Mouse (Mus musculus) forelimb bud, embryonic 11.5 days (tissue): ENCODE data around the gene Casp2.

Experiments used
- DNase-seq: peaks from one replicate; pipeline ENCODE4 v3.0.0-alpha.2; 2012; ENCODE audit warnings: low read depth, low spot score

Casp2 gene

DNA sequence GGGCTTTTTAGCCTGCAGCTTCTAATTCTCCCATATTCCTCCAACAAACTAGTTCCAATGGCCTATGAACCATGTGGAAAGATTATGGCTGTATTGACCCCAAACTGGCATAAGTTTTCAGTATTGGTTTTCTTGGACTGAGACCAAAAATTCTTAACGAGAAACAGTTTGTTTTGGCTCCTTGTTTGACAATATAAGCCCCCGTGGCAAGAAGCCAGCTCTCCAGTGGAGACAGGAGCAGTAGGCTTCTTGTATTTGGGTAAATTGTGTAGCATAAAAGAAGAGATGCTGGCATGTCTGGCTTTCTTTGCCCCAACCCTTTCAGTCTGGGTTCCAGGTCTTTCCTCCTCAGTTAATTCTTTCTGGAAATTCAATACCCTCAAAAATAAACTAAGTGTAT is 11.4 kb downstream of the Casp2 start:
- DNase-seq, result no peak

DNA sequence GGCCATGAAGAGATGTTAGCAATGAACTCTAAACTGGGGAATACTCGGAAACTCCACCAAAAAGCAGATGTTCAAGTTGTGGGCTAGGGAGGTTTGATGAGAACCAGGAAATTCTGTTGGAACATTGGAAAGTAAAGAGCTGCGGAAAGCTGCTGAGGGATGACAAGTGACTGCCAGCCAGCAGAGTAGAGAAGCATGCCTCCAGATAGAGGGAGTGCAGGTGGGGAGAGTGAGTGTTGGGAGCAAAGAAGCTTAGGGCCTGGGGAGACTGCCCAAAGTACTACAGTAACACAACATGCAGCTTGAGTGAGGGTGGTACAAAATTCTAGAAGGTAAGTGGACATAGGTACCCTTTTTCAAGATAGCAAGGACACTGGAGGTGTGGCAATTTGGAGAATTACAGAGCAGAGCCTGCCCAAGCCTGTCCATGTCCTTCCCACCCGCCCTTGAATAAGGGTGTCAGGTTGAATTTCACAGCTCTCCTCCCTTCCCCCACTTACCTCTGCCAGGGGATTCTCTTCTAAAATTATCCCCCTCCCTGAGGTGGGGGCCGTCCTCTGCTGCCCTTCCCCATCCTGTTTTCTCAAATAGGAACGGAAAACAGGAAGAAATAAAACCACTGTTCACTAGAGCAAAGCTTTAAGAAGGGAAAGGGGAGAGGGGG is 18.2 kb downstream of the Casp2 start:
- no peak for DNase-seq

DNA sequence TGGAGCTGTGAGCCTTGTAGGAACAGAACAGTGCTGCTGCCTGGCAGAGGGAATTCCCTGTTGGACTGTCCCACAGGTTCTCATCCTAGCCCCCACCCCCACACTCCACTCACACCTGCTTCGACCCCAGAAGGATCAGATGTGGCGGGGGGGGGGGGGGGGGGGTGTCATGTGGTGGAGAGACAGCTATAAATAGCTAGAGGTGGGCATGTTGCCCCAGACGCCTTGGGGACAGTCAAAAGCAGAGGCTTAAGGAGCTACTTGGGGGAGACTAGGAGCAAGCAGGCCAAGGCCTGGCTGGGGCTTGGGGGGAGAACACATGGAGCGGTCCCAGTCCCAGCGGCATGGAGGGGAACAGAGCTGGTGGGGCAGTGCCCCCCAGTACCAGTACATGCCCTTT is 21.7 kb downstream of the Casp2 start, which contains the start of gene Clcn1:
Gene Clcn1 (plus strand): TSS at position 238 of the 400 bp plus-strand sequence.
- no peak for DNase-seq

DNA sequence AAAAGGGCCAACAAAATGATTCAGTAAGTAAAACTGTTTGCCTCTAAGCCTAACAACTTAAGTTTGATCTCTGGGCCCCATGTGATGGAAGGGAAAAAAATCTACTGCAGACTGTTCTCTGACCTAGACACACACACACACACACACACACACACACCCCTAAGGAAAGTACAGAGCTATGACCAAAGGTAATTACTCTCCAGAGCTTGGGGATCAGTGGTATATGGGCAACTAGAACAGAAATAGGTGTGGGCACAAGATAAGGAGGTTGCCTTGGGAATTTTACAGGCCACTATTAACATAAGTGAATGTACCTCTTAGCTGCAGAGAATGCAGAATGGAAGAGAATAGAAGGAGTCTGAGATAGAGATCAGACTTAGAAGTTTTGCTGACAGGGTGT is 22.8 kb downstream of the Casp2 start:
- no peak for DNase-seq

DNA sequence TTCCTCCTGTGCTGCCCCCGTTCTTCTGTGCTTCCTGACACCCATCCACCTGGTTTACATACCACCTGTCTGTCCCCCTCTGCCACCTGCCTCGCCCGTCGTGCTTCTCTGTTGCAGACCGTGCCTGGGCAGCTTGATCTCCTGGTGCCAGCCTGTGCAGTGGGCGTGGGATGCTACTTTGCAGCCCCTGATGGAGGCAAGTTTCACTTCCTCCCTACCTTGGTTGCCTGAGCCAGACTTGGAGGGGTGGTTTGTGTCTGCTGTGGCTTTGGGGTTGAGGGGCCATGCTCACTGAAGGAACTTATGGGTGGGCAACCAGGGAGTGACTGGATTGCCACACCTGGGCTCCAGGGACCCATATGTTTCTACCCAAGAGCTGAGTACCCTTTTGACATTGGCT is 28.5 kb downstream of the Casp2 start:
- no peak for DNase-seq

DNA sequence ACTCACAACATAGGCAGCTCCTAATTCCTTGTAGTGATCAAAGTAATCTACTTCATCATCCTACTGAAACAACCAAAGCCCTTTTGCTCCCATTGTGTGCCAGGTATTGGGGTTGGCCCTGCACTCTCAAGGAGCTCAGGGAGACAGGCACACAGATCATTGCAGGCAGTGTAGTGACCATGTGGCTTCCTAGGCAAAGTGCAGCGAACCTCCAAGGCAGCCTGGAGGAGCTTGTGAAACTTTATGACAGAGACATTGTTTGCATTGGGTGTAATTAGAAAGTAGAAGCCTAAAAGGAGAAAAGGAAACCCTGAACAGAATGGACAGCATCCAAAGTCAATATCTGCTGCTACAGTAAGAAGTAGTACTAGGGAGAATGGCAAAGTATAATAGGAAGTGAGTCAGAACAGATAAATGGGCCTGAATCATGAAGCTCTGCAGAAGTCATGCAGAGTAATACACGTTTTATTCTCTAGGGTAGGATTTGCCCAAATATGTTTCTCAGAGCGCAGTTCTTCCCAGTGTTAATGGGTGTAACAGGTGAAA is 30.8 kb downstream of the Casp2 start:
- no peak for DNase-seq

DNA sequence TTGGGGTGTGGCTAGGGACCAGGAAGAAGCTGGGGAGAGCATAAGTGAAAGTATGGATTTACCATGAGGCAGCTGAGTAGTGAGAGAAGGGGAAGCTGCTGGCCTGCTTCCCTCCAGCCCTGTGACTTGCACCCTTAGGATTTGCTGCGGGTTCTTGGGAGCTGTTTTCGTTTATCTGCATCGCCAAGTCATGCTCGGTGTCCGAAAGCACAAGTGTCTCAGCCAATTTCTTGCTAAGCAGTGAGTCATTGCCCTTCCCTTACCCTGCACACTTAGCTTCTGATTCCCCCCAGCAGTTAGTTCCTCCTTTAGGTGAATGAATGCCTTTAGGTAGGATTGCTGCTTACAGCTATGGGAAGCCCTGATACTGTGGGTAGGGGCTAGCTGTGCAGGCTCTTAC is 34.6 kb downstream of the Casp2 start:
- DNase-seq, result no peak

DNA sequence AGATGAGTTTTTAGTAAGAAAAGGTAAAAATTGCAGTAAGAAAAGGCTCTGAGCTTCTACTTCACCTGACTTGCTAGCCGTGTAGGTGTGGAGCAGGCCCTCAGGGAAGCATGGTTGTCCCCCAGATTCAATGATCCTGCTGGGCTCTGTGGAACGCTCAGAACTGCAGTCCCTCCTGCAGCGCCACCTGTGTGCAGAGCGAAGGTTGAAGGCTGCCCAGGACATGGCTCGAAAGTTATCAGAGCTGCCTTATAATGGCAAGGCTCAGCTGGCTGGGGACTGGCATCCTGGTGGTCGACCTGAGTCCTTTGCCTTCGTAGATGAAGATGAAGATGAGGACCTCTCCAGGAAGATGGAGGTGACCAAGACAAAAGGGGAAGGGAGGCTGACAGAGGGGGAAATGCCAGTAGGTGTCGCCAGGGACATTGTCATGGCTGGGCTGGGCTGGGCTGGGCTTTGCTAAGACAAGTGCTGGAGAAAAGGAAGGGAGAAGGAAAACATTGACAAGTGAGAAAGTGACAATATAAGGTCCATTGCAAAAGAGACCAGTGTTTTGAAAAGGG is 45.1 kb downstream of the Casp2 start:
- no peak for DNase-seq

DNA sequence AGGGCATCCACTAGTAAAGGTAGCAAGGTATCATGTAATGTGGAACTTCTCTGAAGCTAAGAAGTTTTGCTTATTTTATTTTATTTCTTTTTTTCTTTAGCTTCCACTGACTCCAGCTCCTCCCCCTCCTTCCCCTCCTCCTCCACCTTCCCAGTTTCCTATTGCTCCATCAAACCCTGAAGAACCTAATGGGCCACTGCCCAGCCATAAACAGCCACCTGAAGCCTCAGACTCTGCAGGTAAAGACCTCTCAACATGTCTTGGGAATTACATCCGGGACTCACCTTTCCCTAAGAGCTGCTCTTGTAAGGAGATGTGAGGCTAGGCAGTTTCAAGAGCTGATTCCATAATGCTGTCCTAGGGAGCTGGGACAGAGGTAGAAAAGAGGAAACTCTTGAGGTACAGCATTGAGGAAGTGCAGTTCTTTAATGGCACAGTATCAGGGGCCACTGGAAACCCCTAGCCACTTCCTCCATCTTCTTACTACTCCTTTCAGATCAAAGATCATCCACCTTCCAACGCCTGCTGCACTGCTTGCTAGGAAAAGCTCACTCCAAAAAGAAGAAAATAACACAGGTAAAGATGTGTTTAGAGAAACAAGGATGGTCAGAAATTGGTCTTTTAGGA is 45.8 kb downstream of the Casp2 start:
- no peak for DNase-seq

DNA sequence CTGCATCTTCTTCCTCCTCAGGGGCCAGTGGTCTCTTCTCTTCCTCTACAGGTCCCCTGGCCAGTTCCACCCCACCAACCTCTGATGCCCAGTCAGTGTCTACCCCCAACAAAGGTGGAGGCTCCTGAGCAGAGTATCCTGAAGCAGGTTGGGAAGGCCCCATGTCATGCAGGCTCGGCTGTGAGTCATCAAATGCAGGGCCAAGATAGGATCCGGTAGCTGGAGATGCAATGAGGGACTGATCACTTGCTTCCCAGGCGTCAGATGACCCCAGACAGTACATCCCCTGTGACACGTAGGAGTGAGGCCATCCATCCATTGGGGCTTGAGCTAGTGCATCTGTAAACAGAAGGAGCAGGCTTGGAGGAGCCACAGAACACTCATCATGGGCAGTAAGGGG is 53.5 kb downstream of the Casp2 start:
- DNase-seq, result no peak

DNA sequence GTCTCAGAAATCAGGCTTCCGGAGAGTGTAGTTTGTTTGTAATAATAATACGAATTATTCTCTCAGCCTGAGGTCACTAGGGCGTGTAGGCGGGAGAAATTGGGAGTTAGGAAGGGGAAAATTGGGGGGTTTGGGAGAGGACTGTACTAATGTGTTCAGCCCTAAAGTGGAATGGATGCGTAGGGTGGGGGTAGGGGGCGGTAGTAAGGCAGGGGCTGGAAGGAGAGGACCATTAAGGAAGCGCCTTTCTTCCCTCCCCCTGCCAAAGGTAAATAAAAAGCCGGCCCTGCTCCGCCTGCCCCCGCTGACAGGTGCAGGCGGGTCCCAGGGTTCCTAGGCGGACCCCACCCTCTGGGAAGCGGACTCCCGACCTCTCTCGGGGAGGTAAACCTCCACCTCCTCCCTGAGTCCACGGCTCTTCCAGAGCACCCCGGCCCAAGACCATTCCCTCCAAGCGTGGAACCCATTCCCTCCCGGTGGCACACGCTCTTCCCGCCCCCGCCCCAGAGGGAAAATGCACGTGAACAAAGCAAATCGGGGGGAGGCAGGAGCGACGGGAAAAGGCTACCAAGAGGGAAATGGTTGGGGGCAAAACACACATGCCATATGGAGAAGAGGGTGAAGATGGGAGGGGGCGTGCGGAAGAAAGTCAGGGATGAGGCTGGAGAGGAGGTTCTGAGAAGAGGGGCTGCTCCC is 58.7 kb downstream of the Casp2 start:
- no peak for DNase-seq

DNA sequence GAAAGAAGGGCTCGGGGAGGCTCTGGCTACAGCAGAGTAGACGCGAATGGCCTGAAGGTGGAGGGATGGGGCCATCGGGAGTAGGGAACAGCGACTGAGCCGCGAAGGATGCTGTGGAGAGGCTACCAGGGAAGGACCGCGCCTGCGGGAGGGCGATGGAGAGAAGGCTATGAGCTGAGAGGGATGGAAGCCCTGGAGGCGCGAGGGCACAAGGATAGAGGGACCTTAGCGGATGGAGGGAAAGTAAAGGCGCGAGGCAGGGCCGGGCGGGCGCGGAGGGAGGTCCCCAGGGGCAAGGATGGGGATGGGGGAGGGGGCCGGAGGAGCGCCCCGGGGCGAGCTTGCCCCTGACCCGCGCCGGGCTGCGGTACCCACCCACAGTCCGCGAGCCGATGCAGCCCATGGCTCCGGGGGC is 59.3 kb downstream of the Casp2 start:
- peak; percentile 20 for DNase-seq

DNA sequence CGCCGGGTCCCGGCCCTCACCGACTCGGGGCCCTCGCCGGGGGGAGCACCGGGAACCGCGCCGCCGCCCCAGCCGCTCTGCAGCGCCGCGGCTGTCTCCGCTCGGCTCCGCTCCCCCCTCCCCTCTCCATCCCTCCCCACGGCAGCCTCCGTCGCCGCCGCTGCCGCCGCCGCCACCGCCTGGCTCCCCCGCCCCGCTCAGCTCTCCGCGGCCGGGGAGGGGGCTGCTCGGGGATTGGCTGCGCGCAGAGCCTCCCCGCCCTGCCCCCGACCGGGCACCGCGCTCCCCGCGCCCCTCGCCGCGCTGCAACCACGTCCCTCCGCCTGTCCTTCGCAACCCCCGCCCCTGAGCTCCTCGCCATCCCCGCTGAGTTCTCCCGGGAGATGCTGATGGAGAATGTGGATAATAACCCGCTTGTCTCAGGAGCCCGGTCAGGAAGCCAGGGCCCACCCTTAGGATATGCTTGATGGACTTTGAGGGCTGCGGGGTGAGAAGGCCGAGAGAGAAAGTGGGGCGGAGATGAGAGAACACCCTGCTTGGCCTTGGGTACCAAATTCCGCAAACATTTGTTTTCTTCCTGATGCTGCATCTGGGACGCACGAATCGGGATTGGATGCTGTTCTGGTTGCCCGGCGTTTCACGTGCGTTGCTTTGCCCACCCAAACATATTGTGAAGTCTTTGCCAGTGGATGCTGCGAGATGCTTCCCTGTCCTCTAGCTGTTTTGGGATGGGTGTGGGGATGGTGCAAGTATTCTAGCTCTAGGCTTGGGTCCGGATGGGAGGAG is 59.9 kb downstream of the Casp2 start, which contains the start of gene Fam131b:
Gene Fam131b (minus strand): TSS at position 162 of the 786 bp plus-strand sequence.
- DNase-seq, result no peak

DNA sequence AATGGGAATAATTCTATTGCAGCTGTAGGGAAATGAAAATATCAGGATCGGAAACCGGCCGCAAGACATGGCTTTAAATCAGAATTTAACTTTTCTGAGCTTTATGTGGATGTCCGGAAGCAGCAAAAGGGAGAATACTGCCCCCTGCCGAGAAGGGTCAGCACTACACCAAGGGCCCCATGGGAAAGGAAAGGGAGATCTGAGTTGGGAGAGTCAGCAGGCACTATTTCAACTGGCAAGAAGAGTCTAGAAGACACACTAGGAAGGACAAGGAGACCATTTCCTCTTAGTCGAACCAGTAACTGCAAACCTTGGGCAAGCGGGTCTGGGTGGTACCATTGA is 60.5 kb downstream of the Casp2 start:
- DNase-seq, result peak; percentile 79

DNA sequence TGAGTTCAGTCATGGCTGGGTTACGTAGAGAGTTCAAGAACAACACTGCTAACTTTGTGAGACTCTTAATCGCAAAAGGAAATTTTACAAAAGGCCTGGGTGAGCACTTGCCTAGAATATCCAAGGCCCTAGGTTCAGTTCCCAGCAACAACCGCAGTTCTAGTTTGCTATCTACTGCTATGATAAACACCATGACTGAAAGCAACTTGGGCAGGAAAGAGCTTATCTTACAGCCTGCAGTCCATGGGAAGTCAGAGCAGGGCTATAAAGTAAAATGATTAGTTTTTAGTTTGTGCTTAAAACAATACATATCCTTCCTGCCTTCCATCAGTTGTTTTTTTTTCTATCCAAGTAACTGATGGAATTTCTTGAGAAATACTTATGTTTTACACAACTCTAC is 61.7 kb downstream of the Casp2 start:
- no peak for DNase-seq

DNA sequence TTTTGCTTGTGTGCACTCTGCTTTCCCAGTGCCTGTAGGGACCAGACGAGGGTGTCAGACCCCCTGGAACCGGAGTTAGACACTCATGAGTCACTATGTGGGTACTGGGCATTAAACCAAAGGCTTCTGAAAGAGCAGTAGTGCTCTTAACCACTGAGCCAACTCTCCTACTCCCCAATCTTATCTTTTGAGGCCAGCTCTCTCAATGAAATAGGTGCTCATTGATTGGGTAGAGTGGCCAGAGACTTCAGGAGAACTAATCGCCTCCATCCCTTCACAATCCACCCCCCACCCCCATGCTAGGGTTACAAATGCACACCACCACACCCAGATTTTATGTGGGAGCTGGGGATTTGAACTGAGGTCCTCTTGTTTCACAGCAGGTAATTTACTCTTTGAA is 64.0 kb downstream of the Casp2 start:
- DNase-seq, result no peak

DNA sequence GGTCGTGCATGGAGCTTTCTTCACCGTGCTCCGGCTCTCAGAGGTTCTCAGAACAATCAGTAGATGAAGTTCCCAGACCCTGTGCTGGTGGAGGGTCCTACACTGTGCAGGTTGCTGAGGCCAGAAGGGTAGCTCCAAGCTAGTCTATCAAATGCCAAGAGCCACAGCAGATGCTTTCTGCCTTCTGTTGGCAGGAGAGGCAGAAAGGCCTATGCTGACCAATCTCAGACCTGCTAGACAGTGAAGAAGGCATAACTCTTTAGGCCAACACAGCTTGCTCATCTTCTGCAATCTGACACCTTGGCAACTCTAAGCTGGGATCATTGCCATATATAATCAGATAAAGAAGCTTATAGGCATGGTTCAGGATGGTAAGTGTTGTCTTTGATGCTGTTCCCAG is 65.4 kb downstream of the Casp2 start:
- DNase-seq, result no peak

DNA sequence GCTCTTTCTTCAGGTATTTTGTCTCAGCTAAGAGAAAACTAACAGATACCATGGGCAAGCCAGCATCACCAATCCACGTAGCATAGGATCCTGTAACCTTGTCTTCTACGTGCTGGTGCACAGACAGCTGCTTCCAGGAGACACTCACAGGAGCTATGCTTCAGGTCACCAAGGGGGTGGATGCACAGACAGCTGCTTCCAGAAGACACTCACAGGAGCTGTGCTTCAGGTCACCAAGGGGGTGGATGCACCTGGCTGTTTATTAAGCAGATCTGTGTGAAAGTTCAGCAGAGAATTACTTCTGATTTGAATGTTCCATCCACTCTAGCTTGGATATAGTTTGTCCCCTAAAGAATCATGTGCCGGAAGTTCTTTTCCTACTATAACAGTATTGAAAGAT is 66.2 kb downstream of the Casp2 start:
- no peak for DNase-seq
